Mouse (Mus musculus) urinary bladder, postnatal 14 days (tissue): ENCODE results near the gene Hmga1.

Source experiments
- DNase-seq: peaks from one replicate; pipeline ENCODE4 v3.0.0; 2021; ENCODE audit warnings: low spot score

Hmga1 gene

GRCm38 (mm10) chr17:27528767-27529166, 27.5 kb upstream of the Hmga1 start:
- no peak for DNase-seq

- DNase-seq, result no peak
Observed at GRCm38 (mm10) chr17:27532095-27532494, 24.2 kb upstream of the Hmga1 start.

DNA sequence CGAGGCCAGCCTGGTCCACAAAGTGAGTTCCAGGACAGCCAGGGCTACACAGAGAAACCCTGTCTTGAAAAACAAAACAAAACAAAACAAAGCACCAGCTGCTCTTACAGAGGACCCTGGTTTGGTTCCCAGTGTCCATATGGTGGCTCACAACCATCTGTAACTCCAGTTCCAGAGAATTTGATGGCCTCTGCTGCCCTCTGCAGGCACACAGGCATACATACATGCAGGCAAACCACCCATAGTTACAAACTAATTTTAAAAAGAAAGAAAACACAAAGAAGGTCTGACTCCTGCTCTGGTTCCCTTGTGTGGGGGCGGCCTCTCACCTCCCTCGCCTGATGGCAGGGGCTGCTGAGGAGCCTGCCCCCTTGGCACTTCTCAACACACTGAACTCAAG, 22.9 kb upstream of the Hmga1 start:
- no peak for DNase-seq

DNA sequence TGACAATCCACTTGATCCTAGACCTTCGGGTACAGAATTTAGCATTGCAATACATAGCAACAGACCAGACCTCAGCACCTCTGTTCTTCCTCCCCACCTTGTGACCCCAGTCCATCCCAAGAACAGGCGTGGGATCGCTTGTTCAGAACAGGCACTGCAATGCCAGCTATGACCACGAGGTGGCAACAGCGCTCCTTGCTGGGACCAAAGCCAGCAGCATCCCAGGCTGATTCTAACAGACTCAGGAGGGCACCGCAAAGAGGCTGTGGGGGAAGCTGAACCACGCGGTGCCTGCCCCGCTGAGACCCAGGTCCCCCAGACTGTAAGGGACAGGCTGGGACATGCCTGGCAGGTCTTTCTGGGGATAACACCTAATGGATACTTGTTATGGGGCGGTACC, 21.6 kb upstream of the Hmga1 start:
- DNase-seq, result peak; percentile 87

DNA sequence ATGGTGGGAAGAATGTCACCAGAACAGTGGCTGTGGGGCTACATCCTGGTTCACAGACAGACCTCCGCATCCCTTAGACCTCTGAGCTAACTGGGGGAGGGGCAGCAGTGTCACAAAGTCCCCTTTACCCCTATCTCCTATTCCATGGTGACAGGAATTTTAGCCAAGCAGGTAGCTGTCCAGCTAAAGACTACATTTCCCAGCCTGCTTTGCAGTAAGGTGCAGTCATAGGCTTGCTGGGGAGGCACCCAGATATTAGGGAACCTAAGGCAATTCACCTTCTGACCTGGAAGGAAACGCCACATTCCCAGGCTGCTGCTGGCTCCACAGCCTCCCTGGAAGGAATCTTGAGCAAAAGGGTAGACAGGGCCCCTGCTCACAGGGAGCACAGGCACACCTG, 15.0 kb upstream of the Hmga1 start:
- DNase-seq, result no peak

- no peak for DNase-seq
Observed at GRCm38 (mm10) chr17:27541984-27542383, 14.3 kb upstream of the Hmga1 start.

DNA sequence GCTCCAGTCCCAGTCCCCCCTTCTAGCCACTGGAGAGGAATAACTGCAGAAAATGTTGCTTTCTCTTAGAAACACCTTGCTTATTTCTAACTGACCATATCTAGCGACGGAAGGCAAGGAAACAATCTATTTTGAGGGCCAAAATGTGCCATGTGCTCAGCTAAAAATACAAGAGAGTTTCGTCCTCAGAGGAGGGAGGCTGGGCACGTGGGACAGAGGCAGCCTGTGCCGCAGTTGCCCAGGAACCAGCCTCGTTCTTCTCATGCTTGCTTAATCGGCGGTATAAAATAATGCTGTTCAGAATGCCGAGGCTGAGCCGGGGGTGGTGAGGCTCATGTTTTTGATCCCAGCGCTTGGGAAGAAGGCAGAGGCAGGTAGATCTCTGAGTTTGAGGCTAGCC, 11.7 kb upstream of the Hmga1 start:
- no peak for DNase-seq

- DNase-seq, result no peak
Observed at GRCm38 (mm10) chr17:27545991-27546390, 10.3 kb upstream of the Hmga1 start.

- no peak for DNase-seq
Observed at GRCm38 (mm10) chr17:27546574-27547085, 9.7 kb upstream of the Hmga1 start.

GRCm38 (mm10) chr17:27547253-27547868, 8.9 kb upstream of the Hmga1 start:
- peak; percentile 78 for DNase-seq

DNA sequence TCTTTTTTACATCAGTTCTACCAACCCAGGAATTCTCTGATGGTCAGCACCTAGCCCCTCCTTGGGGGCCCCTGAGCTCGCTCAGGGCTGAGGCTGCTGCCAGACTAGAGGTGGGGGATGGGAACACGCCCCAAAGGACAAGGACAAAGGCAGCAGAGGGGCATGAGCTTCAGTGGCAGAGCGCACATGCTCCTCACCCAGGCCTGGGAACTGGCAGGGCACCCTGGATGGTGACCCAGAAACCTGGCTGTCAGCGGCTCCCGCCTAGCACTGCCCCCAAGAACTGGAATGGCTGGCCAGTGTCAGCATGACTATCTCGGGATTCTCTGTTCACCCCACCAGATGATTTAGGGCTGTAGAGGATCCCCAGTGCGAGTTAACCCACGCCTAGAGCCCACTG, 7.1 kb upstream of the Hmga1 start:
- no peak for DNase-seq

- peak; percentile 73 for DNase-seq
Observed at GRCm38 (mm10) chr17:27551393-27551940, 4.8 kb upstream of the Hmga1 start.

DNA sequence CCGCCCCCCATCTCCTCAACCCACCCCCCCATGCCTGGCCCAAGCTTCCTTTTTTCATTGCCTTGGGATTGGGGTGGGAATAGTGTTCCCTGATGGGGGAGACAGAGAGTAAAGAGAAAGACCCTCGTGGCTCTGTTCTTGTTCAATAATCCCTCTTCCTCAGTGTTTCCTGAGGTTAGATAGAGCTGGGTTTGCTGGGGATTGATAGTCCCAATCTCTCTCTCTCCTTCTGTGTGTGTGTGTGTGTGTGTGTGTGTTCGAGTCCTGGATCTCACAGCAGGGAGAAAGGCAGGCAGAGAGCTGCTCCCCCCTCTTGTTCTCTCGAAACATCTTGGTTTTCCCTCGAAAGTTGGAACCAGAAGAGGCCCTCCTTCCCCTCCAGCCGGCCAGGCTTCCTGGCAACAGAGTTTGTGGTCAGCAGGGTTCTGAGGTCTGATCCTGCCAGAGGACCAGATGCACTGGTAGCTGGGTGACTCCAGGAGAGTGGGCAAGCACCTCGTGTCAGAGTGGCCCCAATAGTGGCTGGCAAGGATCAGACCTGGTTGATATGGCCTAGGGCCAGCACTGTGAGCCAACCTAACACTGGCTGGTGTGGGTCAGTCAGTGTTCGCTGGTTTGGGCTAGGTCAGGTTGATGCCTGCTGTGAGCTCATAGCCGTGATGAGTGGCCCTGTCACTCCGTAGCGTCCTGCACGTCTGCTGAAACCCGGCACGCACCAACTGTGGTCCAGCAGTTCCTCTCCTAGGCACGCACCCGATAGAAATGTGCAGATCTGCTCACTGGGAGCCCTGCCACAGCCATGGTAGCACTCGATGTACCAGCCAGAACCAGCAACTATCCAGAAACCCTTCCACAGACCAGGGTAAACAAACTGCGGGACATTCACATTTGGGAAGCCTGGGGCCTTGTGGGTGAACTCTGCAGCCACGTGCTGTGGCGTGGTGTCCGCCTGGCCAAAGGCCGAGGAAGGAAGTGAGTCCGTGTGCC, 3.8 kb upstream of the Hmga1 start:
- DNase-seq, result no peak

- DNase-seq, result no peak
Observed at GRCm38 (mm10) chr17:27554062-27554960, 2.0 kb upstream of the Hmga1 start.

DNA sequence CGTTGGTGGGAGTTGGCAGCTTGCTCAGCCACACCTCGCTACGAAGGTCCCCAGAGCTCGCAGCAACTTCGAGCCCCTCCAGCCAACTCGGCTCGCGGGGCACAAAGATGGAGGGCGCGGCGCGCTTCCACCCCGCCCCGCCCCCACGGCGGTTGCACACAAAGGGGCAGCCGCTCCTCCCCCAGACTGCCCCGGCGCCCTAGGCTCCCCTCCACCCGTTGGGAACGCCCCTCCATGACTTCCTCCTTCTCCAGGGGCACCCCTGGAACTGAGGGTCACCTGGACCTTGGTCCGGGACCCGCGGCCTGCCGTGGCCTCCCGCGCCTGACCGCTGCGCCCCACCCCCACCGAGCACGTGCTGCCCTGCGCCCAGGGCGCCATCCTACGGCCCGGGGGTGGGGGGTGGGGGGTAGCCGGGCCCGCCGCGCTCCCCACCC, 1.2 kb upstream of the Hmga1 start:
- DNase-seq, result no peak

DNA sequence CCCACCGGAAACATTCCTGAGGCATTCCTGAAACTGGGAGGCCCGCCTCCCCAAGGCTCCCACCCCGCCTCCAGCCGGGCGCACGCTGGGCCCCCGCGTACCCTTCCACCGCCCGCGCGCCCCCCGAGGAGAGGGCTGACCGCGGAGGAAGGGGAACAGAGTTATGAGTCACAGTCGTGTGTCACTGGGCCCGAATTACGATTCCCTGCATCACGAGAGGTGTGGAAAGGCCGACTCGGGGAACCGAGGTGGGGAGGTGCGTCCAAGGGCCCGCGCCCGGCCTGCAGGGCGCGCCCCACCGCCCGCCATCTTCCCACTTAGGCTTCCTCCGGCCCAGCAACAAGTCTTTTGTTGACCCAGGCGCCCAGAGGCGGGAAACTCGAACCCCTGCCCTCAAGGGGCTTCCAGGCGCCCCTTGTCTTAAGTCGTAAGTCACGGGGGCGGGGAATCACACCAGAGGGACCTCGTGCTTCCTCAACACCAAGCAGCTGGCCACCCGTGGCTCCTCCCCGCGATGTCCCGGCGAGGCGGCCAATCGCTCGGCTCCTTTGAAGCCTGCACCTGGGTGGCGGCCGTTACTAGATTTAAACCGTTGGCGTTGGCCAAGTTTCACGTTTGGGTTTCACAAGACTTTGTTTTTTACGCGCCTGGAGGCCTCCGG, 655 bp upstream of the Hmga1 start:
- DNase-seq, result peak; percentile 76

DNA sequence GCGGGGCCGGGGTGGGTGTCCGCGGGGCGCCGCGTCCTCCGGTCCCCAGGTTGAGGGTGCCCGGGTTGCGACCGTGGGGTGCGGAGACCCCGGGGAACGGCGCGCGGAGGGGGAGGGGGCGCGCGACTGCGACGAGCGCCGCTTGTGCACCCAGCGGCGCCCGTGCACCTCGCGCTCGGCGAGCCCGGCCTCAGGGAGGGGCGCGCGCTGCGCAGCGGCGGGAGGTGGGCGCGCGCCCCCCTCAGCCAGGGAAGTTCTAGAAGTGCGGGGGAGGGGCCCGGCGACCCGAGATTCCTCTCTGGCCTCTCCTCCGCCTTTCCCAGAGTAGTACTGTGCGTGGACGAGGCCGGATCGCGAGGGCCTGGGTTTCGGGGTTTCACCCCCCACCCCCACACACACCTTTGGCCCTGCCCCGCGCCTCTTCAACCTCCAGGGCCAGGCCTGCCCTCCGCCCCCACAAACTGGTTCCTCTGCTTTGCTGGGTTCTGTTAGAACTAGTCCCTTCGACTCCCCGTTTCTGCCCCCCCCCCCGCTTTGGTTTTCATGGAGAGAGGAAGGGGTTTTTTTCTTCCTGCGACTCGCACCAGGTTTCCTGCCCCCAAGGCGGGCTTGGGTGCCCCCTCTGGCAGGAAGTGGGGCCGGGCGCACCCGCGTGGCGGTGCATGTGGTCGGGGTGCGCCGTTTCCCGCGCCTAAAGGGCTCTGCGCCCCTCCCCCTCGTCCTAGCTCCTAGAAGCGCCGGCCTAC, 1.1 kb downstream of the Hmga1 start:
- peak; percentile 63 for DNase-seq

GRCm38 (mm10) chr17:27557927-27558661, 1.8 kb downstream of the Hmga1 start:
- DNase-seq, result no peak

DNA sequence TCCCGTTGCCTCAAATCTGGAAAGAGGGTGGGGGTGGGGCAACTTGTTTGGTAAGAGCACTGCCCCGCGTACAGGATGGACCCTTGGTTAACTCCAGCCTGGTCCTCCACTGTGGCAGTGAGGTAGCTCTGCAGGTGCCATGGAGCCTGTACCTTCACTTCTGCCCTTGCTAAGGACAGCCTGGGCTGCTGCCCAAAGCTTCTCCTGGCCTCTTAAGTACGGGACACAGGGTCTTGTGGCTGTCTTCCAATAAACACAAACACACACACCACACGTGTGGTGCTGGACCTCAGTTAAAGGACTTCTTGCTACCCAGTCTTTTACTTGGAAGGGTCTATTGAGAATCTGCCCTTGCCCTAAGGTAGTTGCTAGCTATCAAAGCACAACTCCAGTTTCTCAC, 2.5 kb downstream of the Hmga1 start:
- no peak for DNase-seq

DNA sequence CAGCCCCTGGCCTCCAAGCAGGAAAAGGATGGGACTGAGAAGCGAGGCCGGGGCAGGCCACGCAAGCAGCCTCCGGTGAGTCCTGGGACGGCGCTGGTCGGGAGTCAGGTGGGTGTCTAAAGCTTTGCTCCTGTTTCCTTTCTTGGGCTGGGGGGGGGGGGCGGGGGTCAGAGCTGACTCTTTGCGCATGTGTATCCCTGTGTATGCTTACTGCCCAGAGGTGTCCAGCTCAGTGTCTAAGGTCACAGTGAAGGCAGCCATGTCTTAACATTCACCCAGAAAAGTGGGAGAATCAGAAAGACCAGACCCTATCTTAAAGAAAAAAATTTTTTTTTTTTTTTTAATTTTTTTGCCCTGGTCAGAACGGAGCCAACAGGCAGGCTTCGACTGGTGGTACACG, 3.3 kb downstream of the Hmga1 start:
- no peak for DNase-seq
